Mouse (Mus musculus) intestine, postnatal 0 days (tissue): ENCODE measurements around the gene Diras1. TPM values are rescaled to one million over a fixed set of nuclear protein-coding genes. Genes with fewer than 3 reads are reported as not detected.
A peak's percentile ranks its signal among the peaks of the same experiment; 100 is the strongest.
"Not testable (repeated sequence)": the region's sequence is repeated elsewhere in the genome, so short reads cannot be mapped to it uniquely, and the experiment has no call there.

Experiments
- ATAC-seq: fragments of 200-750 bp; cut with Nextera tagmentation; 2 replicates; pipeline ENCODE4 v1.8.0; 2017; ENCODE audit warnings: mild to moderate bottlenecking, moderate TSS enrichment, moderate library complexity
- H3K27ac ChIP-seq: fragments of 300-500 bp; sonication (generic); 2 replicates; pipeline ENCODE4 v1.5.1; 2014; ENCODE audit warnings: mild to moderate bottlenecking, low read depth, low read length, moderate library complexity
- H3K27me3 ChIP-seq: fragments of 300-500 bp; sonication (generic); replicated peaks from 2 replicates; pipeline ENCODE4 v1.6.1; 2014; ENCODE audit warnings: low read length, mixed read lengths; ENCODE audit not compliant: control insufficient read depth, insufficient read depth
- H3K36me3 ChIP-seq: fragments of 300-500 bp; sonication (generic); 2 replicates; pipeline ENCODE4 v1.6.1; 2014; ENCODE audit warnings: mild to moderate bottlenecking, moderate library complexity; ENCODE audit not compliant: control insufficient read depth, insufficient read depth
- H3K4me1 ChIP-seq: fragments of 300-500 bp; sonication (generic); replicated peaks from 2 replicates; pipeline ENCODE4 v1.6.1; 2014; ENCODE audit warnings: antibody characterized with exemption, low read length, mixed read lengths; ENCODE audit not compliant: control insufficient read depth, insufficient read depth
- H3K4me2 ChIP-seq: fragments of 300-500 bp; sonication (generic); replicated peaks from 2 replicates; pipeline ENCODE4 v1.6.1; 2014; ENCODE audit warnings: low read depth, mild to moderate bottlenecking, moderate library complexity
- H3K4me3 ChIP-seq: fragments of 300-500 bp; sonication (generic); 2 replicates; pipeline ENCODE4 v1.5.1; 2014; ENCODE audit warnings: low read depth, low read length
- H3K9ac ChIP-seq: fragments of 300-500 bp; sonication (generic); 2 replicates; pipeline ENCODE4 v1.6.1; 2014; ENCODE audit warnings: mild to moderate bottlenecking, low read depth, low read length
- H3K9me3 ChIP-seq: fragments of 300-500 bp; sonication (generic); 2 replicates; pipeline ENCODE4 v1.6.1; 2016; ENCODE audit warnings: mixed run types; ENCODE audit not compliant: control insufficient read depth
- CTCF ChIP-seq: sonication (generic); IDR thresholded peaks from 2 replicates; pipeline ENCODE4 v1.5.1; 2016; ENCODE audit warnings: low read depth, mild to moderate bottlenecking, control low read depth, antibody characterized with exemption, moderate library complexity
- WGBS: fragments of 180-500 bp; shearing (Covaris S2); extraction: QIAGEN DNeasy Blood & Tissue Kit; methylation state at CpG from one replicate; pipeline ENCODE4 v1.1.7; 2014; 5-methylcytosine and 5-hydroxymethylcytosine counted together
- polyA plus RNA-seq: library from polyadenylated mRNA; unstranded; fragments of >200 nt; fragmentation: Nextera tagmentation; extraction: Ambion mirVana; gene quantifications from 2 replicates; pipeline ENCODE4 v1.2.1, GENCODE M21; 2015

Gene Diras1
- polyA plus RNA-seq, 1 experiment from 2014 or later: 0.91 TPM

DNA sequence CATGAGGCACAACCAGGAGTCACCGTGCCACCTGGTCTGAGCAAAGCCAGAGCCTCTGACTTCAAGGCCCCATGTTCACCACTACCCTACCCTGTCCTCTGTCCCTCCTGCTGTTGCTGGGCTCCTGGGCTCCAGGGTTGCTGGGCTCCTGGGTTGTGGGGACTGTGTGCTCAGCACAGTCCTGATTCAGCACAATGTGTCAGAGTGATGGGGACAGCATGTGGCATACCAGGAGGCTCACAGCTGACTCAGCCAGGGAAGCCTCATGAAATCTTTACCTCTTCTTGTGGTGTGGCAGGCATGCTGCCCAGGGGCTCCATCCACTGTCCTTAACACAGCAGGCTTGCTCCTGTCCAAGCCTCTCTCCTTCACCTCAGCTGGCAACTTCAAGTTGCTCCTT, 33.5 kb downstream of the Diras1 start:
- H3K9ac ChIP-seq: no peak overlapping the region
- H3K27ac ChIP-seq: no peak overlapping the region
- 0 out of 2 replicates have a peak, but pooled peaks cover 3% of the 10 kb centered on the region for H3K27me3 ChIP-seq
- WGBS: 68% methylated on average over 1 of the region's 1 CpGs
- no peaks in the 10 kb centered on the region for H3K36me3 ChIP-seq
- no peak overlapping the region for H3K4me3 ChIP-seq
- H3K4me2 ChIP-seq: no peak overlapping the region
- H3K9me3 ChIP-seq: no peaks in the 10 kb centered on the region
- H3K4me1 ChIP-seq: no peaks in the 10 kb centered on the region
- ATAC-seq: no peak
- no peak for TF ChIP-seq CTCF

GRCm38 (mm10) chr10:80991007-80991406, 34.5 kb downstream of the Diras1 start:
- H3K9me3 ChIP-seq: no peaks in the 10 kb centered on the region
- H3K4me1 ChIP-seq: no peaks in the 10 kb centered on the region
- H3K27ac ChIP-seq: no peak overlapping the region
- H3K27me3 ChIP-seq: 0 out of 2 replicates have a peak, but pooled peaks cover 3% of the 10 kb centered on the region
- ATAC-seq: no peak
- no peak overlapping the region for H3K9ac ChIP-seq
- H3K4me3 ChIP-seq: no peak overlapping the region
- H3K36me3 ChIP-seq: no peaks in the 10 kb centered on the region
- 12% methylated on average over 3 of the region's 3 CpGs for WGBS
- peak; percentile 75 for TF ChIP-seq CTCF
- H3K4me2 ChIP-seq: no peak overlapping the region

DNA sequence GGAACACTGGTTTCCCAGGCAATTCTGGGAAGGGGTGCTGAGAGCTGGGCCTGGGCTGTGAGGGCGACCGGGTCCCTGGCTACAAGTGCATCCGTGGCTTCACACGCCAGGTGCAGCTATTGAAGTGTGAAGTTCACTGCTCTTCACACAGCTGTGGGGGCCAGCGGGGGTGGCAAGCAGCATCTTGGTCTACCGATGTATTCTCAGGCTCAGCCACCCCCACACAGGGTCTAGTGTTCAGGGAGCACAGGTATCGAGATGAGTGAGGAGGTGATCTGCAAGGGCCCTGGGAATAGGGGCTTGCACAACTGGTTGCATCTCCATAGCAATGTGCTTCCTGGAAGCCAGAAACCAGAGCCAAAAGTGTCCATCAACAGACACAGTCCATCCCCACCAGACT, 35.1 kb downstream of the Diras1 start:
- Histone ChIP-seq H3K27ac (no peak overlapping the region), H3K4me2 (no peak overlapping the region), H3K4me1 (peaks cover 2% of the 10 kb centered on the region; the same call in 1 of the 2 replicates), H3K36me3 (no peaks in the 10 kb centered on the region), H3K9me3 (no peaks in the 10 kb centered on the region), H3K27me3 (0 out of 2 replicates have a peak, but pooled peaks cover 3% of the 10 kb centered on the region), H3K4me3 (no peak overlapping the region), H3K9ac (no peak overlapping the region)
- no peak for TF ChIP-seq CTCF
- WGBS: 71% methylated on average over 7 of the region's 7 CpGs
- ATAC-seq: no peak

- not testable (repeated sequence) for H3K36me3 ChIP-seq, H3K27ac ChIP-seq, ATAC-seq, H3K9me3 ChIP-seq, H3K4me2 ChIP-seq, H3K4me1 ChIP-seq, H3K9ac ChIP-seq, H3K4me3 ChIP-seq, H3K27me3 ChIP-seq
- 52% methylated on average over 4 of the region's 4 CpGs for WGBS
These were observed 35.6 kb downstream of the Diras1 start for GRCm38 (mm10) chr10:80989854-80990253.

- WGBS: 66% methylated on average over 6 of the region's 6 CpGs
- Histone ChIP-seq H3K36me3 (no peaks in the 10 kb centered on the region), H3K9me3 (no peaks in the 10 kb centered on the region), H3K4me2 (no peak overlapping the region), H3K4me1 (peaks cover 2% of the 10 kb centered on the region; the same call in 1 of the 2 replicates), H3K27me3 (0 out of 2 replicates have a peak, but pooled peaks cover 2% of the 10 kb centered on the region), H3K9ac (no peak overlapping the region), H3K4me3 (no peak overlapping the region), H3K27ac (no peak overlapping the region)
- ATAC-seq: no peak
- no peak for TF ChIP-seq CTCF
These were observed 36.0 kb downstream of the Diras1 start for GRCm38 (mm10) chr10:80989446-80989845.

- TF ChIP-seq CTCF: peak; percentile 100
- H3K4me2 ChIP-seq: no peak overlapping the region
- H3K9ac ChIP-seq: no peak overlapping the region
- 13% methylated on average over 10 of the region's 10 CpGs for WGBS
- H3K4me1 ChIP-seq: peaks cover 2% of the 10 kb centered on the region; the same call in 1 of the 2 replicates
- no peaks in the 10 kb centered on the region for H3K27me3 ChIP-seq
- H3K4me3 ChIP-seq: no peak overlapping the region
- peak; percentile 62 for ATAC-seq
- H3K36me3 ChIP-seq: no peaks in the 10 kb centered on the region
- no peaks in the 10 kb centered on the region for H3K9me3 ChIP-seq
- H3K27ac ChIP-seq: no peak overlapping the region
These were observed 37.6 kb downstream of the Diras1 start for GRCm38 (mm10) chr10:80987709-80988441.
